Mouse (Mus musculus) induced T-regulatory cell, adult 2 months (primary cell): ENCODE measurements around the gene Pcnt.

Experiments used
- DNase-seq: peaks from one replicate; pipeline ENCODE4 v3.0.0-alpha.2; 2012; ENCODE audit warnings: low read depth

Gene Pcnt

DNA sequence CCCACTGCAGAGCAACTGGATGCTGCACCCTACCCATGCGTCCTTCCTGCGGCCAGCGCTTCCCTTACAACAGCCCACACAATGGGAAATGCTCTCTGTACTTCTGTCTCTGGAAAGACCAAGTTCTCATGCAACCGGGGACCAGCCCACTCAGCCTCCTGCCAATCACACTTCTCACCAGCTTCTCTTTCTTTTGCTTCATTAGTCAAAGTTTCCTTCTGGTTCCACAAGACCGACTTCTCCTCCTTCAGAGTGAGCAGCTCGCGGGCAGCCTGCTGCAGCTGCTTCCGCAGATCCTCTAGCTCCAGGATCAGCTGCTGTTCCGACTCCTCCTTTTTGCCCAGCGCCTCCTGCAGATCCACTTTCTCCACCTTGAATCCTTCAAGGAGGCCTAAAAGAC is 34.1 kb downstream of the Pcnt start:
- no peak for DNase-seq

DNA sequence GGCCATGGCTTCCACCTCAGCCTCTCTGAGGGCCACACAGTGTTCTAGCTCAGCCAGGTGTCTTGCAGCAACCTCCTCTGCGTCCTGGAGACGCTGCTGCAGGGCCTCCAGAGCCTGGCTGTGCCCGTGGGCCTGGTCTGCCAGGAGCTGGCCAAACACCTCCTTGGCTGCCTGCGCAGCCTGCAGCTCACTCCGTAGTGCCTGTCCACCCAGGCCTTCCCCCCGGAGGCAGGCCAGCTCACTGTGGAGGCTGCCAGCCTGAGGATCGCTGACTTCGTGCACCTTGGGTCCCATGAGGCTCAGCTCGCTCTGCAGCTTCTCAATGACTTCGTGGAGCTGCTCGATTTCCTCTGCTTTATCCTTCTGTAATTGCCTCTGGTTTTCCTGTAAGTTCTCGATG is 50.0 kb downstream of the Pcnt start:
- DNase-seq = no peak

DNA sequence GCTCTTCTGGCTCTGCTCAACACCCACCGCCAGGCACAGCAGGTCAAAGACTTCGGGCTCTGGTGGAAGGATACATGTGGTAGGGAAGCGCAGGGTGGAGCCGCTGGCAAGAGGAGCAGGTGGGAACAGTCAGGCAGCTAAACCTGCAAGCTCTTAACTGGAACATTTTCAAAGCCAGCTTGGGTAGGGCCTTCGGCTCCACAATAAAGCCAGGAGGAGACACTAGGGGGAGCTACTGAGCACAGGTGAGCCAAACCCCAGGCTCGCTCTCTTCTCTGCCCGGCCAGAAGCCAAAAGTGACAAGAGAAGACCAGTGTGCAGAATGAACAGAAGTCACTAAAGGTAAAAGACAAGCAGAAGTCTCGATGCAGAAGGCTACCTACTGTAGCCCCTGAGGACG is 50.8 kb downstream of the Pcnt start:
- DNase-seq = peak; percentile 59

DNA sequence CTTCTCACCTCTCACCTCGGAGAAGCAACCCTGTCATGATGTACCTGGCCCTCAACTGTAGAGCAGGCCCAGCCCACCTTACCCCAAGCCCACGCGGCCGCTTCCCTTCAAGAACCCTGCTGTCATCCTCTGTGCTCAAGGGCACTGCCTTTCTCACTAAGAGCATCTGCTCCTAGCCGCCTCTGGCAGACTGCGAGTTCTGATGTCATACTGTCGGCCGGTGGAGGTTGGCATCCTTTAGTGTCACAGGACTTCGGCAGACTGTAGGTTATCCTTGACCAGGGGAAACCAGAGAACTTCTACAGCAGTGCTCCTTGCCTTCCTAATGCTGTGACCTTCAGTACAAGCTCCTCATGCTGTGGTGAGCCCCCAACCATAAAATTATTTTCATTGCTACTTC is 51.4 kb downstream of the Pcnt start:
- DNase-seq = no peak

DNA sequence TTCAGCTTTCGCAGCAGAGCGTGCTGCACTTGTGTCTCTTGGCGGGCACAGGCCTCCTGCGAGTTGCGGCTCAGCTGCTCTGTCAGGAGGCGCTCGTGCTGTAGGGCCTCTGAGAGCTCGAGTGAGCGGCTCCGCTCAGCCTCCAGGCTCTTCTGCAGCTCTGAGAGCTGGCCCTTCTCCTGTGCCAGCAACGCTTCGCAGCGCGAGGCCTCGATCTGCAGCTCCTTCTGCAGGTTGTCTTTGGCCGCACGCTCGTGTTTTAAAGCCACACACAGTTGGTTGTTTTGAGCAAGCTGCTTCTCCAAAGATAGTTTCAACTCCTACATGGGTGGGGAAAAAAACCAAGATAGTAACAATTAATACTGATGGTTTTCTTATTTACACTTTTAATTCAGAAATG is 67.6 kb downstream of the Pcnt start:
- no peak for DNase-seq

DNA sequence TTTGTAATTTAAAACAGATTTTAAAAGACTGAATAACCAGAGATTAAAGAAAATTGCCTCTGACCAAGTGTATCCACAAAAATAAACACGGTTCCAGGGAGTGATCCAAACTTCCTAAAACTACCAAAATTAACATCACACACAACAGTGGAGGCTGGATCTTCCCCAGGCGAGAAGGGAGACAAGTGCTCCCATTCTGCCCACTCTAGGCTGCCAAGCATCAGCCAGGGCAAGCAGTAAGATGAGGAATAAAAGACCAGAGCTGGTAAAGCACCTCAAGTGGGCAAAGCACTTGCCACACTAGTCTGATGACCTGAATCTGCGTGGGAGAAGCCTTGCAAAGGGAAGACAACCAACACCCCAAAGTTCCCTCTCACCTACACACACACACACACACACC is 70.8 kb downstream of the Pcnt start:
- DNase-seq = no peak

DNA sequence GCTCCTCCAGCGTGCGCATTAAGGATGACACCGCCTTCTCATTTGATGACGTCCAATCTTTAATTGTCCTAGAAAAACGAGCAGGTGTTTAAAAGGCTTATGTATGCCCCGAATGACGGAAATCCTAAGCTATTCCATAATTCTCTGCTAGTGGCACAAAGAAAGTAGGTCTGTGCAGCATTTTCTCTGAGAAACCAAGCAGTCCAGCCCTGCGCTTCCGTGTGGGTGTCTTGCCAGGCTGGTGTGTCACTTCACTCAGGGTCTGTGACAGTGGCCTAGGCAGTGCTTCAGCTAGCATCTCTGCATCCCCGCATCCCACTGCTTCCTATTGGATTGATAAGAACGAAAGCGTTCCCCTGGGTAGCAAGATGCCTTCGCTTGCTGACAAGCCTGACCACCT is 73.8 kb downstream of the Pcnt start:
- no peak for DNase-seq

DNA sequence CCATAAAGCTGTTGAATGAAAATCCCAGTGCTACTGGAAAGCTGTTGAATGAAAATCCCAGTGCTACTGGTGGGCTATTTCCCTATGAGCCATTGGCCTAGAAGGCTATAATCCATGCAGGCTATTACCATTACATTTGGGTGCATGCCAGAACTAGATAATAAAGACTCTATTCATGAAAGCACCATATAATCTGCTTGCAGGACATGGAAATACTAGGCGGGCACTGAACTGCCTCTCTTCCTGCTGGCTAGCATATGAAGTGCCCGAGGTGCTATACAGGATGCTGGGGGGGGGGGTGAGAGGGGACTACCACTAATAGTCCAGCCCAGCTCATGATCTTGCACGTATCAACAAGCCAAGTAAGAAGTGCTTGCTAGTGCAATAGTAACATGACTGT is 79.4 kb downstream of the Pcnt start:
- DNase-seq = no peak

DNA sequence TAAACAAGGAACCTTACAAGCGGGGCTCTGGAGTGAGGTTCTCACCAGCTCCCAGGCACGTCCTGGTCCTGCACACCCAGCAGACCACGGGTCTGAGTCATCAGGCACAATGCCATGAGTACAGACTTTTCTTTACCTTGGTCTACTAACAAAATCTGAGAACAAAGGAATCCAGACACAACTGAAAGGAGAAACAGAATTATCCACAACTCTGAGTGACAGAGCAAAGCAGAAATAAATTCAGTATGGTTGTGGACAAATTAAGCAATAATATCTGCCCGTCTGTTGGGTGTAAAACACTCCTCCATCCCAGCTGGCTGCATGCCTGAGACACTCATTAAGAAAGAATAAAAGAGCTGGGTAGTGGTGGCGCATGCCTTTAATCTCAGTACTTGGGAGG is 84.1 kb downstream of the Pcnt start:
- no peak for DNase-seq

DNA sequence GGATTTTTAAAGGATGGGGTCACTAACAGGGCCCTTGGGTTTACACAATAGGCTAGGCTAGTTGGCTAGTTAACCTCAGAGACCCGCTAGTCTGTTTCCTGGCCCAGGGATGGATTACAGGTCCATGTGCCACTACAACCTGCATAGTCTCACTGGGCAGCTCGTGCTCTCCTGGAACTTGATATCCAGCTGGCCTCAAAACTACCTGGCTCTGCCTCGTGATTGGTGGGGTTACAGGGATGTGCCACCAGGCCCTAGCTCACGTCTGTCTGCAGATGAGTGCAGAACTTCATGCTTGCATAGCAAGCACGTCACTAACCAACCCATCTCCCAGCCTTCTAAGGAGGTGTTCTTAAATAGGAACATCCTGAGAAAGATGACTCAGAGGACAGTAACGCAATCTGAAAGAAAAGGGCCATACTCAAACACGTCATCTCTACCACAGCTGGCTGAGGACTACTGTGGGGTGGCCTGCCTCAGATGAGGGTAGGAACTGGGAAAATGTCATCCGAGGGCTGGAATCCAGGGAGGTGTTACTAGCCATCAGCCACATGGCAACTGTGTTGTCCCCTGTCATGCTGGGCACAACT is 85.2 kb downstream of the Pcnt start:
- DNase-seq = no peak

DNA sequence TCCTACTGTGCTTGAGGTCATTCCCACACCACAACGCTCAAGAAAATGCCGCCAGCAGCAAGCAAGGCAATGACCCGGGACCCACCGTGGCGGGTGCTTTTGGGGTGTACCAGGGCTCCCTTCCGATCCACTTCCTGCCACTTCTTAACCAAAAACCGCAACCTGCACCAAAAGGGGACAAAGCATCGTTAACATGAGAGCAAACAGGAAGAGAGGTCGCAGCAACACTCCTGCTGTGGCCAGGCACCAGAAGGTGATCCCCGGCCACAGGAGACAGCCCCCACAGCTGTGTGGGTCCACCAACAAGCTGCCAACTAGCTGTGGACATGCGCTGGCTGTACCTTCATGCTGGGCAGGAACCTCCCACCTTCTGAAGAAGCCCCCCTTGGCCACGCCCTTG is 87.6 kb downstream of the Pcnt start:
- peak; percentile 54 for DNase-seq

DNA sequence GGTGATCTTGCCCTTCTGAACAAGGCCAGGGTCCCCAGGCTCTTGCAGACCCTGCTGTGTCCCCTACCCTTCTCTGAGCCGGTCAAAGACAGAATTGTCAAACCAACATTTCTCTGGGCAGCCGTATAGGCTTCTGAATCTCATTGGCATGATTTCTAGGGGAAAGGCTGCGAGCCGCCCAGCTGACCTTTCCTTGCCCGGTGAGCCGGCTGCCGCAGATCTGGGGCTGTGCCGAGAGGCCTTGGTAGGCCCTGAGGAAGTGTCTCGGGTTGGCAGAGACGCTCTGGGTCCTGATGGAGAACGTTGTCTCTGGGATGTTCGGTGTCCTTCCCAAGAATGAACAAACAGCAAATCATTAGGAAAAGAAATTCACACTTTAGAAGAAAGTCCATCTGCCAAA is 88.6 kb downstream of the Pcnt start:
- no peak for DNase-seq

DNA sequence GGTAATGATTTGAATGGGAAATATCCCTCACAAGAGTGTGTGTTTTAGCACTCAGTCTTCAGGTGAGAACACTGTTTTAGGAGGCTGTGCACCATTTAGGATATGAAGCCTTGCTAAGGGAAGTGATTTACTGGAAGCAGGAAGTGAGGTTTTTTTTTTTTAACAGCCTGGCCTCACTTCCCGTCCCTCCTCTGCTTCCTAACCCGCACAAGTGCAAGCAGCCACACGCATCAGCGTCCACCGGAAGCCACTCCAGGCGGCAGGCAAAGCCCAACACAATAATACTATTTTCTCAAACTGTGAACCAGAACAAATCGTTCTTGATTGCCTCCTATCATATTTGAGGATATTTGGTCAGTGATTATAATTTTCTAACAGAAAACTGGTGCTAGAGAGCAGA is 90.6 kb downstream of the Pcnt start:
- no peak for DNase-seq

DNA sequence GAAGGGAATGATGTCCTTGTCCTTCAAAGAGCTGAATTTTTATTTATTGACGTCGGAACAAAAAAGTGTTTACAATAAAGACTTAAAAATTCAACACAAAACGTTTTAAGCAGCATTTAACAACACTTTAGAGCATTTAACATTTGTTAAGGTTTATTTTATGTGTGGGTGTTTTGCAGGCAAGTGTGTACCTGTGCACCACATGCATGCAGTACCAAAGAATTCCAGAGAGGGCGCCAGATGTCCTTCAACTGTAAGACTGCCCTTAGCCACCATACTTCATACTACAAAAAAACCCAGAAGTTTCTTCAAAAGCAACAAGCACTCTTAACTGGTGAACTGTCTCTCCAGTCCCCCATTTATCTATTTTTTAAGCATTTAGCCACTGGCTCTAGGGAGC is 96.0 kb downstream of the Pcnt start:
- DNase-seq = peak; percentile 92

DNA sequence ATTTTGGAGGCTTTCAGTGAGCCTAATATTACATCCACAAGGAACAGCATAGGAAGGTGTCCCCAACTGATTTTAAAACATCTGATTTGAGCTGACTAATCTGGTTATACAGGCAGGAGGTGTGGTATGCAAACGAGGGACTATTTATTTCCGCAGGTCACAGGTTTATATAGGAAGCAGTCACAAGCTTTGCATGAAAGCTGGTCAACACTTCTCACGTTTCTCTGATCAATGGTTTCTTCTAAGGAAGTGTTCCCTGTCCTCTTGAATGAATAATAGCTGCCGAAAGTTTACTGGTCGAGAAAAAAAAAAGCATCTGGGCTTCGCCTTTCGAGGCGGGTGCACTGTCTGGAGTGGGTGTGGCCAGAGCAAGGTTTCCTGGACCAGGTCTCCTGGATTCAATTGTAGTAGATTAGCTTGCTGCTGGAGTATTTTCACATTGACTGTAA is 96.5 kb downstream of the Pcnt start:
- peak; percentile 80 for DNase-seq

DNA sequence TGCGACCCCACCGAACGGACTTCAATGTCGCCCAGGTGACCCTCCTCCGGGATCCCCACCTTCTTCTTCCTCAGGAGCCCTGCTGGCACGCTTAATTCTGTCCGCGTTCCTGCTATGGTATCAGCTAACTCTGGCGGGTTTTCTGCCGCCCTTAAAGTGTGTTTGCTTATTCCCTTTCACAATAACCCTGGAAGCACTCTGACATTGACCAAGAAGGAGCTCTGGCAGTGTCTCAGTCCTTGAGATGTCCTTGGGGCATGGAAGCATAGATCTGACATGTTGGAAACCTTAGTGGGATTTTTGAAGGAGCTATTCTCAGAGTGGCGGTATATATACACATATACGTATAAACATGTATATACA is 97.1 kb downstream of the Pcnt start:
- no peak for DNase-seq

DNA sequence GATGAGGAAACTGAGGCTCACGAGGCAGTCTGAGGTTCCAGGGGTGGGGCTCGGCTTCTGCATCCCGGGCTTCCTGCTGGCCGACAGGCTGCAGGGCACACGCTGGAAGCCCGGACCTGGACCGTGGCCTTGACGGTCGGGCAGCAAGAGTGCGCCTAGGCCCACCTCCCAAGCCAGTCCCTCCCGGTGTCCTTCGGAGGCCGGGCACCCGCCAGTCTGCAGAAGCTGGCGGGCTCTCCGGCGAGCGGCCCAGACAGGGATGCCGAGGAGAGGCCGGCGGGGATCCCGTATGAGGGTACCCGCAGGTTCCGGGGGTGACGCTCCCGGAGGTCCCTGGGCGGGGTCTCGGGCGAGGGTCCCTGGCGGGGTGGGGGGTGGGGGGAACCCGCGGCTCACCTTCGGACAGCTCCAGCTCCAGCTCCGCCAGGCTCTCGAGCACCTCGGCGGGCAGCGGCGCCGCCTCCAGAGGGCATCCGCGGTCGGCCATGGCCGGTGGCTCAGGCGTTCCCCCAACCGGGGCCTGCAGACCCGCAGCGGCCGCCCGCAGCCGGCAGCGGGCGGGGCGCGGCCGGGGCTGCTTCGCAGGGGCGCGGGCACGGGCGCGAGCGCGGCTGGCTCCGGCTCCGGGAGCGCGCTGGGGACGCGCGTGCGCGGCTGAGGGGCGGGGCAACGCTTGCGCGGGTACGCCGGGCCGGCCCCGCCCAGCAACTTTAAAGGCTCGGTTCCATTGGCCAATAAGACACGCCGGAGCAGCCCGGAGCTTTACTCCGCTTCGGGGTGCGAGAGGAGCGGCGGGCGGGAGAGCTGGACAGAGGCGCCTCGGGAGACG is 97.7 kb downstream of the Pcnt start, which contains the start of gene Dip2a:
TSS of gene Dip2a (minus strand) at position 581 of the 829 bp plus-strand sequence.
- peak; percentile 94 for DNase-seq

DNA sequence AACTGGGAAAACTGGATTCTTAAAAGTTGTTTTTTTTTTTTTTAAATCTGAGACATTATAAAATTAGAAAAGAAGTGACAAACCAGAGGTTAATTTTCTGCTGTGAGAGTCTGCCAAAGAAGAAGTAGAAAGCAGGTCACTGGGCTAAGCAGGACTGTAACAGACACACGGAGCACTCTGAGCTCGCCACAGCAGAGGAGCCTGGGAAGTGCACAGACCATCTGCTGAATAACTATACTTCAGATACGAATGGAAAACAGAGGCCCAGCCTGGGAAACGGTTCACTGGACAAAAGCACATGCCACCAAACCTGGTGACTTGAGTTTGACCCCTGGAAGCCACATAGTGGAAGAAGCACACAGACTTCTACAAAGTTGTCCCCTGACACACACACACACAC is 108.2 kb downstream of the Pcnt start:
- DNase-seq = no peak

DNA sequence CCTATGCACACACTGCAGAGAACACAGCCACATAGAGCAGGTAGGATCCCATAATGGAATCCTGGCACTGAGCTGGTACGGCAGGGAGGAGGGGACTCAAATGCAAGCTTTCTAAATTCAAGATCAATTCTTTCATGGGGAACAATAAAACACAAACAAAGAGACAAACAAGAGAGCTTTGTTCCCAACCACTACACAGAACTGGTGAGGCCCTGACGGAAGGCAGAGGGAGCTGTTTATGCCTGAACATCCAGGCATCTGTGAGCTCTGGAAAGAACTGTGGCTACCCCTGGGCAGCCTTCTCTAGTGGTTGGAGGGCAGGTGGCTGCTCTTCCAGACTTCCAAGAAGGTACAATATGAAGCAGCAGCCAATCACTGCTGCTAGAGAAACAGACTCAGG is 110.5 kb downstream of the Pcnt start:
- no peak for DNase-seq

DNA sequence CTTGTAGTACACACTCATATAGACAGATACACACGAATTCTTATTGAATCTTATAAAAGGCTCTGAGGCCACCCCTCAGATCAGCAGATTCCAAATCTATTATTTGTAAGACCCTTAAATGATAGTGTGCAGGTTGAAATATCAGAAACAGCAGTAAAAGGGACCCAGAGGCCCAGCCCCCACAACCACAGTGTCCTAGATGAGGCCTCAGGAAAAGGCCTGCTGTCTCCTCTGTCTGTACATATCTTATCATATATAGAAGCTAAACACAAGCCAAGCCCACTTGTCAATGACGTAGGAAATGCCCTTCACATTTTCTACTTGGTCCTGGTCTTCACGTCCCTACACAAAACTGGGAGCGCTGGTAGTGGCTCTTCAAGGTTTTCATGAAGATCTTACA is 113.5 kb downstream of the Pcnt start:
- DNase-seq = no peak

DNA sequence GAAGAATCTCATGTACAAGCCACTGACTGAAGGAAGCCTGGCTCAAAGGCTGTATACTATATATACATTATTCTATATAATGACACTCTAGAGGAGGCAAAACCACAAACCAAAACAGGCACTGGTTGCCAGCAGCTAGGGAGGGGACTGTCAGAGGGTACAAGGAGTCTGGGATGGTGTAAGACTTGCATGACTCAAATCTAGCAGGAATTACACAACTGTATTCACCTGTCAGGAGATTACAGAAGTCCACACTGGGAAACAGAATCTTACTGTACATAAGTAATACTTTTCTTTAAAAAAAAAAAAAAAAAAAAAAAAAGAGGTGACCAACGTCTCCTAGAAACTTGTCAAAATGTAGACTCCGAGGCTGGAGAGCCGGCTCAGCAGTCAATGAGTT is 114.0 kb downstream of the Pcnt start:
- DNase-seq = no peak

DNA sequence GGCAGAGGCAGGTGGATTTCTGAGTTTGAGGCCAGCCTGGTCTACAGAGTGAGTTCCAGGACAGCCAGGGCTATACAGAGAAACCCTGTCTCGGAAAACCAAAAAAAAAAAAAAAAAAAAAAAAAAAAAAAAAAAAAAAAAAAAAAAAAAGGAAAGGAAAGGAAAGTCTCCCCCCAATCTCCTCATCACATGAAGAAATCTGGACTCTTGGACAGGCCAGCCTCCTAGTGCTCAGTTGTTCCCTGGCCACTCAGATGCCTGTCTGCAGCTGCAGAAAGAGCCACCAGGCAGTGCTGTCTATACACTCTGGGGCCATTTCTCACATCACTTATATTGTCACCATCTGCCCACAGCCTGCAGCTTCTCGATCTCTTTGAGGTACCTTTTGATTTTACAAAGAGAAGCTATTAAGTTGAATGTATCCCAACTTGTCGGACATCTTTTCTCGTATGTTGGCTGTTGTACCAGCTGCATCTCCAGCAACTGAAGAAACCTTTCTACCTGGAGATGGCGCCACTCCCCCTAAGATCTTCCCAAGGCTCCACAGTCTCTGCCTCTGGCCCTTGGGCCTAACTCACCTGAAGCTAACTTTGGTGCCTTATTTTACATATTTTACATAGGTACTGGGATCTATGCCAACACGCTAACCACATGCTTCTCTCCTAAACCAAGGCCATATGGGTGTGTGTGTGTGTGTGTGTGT is 116.1 kb downstream of the Pcnt start:
- DNase-seq = peak; percentile 63

DNA sequence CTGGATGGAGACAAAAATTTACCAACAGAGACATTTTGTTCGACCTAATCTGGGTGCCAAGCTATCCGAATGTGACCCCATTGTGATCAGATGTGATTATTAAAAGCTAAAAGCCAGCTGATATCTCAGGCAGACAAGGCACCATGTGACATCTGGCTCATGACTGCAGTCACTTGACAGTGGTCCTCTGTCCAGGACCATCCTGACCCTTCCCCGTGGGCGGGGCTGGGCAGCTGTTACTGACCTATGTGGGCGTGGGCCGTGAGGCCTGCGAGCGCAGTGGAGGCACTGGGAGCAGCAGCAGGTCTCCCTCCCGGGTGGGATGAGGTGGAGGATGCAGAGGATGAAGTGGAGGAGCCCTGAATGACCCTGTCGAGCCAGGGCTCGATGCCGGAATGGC is 125.0 kb downstream of the Pcnt start:
- DNase-seq = no peak
